Mouse (Mus musculus): ENCODE results near the gene Emilin2. TPM values are rescaled to one million over a fixed set of nuclear protein-coding genes. Genes with fewer than 3 reads are reported as not detected.

Gene Emilin2
- polyA plus RNA-seq, 1 experiment from 2014 or later: 1.4 TPM

DNA sequence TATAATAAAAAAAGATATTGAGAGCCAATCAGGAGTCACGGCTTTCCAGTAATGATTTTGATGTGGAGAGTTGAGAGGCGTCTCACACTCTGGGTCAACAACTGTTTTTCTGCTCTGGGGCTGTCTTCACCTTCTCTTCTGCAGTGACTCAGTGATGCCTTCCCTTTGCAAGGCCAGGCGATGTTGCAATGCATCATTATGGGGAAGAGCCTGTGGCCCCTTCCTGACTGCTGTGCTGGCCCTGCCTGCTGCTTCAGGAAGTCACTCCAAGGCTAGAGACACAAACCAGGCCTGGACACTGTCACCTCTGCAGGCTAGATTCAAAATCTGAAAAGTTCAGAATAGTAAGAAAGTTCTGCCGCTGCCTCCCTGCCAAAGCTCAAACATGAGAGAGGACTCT is 11.9 kb downstream of the Emilin2 start:
- TF ChIP-seq CTCF (IDR thresholded peaks at IDR 0.05; ENCODE audit: low read depth) (no peak), EP300 (optimal IDR thresholded peaks at IDR 0.05) (no peak)
- Histone ChIP-seq H3K4me1 (replicated peaks; ENCODE audit: control insufficient read depth, insufficient read depth) (no peaks in the 10 kb centered on the region), H3K27ac (replicated peaks) (no peak overlapping the region), H3K27me3 (ENCODE audit: control insufficient read depth, insufficient read depth, low read length) (no peaks in the 10 kb centered on the region), H3K4me3 (ENCODE audit: low read depth, low read length) (no peak overlapping the region), H3K9me3 (ENCODE audit: control insufficient read depth, low read length) (no peaks in the 10 kb centered on the region), H3K36me3 (ENCODE audit: control insufficient read depth, insufficient read depth, low read length) (no peaks in the 10 kb centered on the region), H3K9ac (ENCODE audit: low read length) (no peak overlapping the region), H3K4me2 (replicated peaks; ENCODE audit: low read depth) (no peak overlapping the region)
- no peak for ATAC-seq (ENCODE audit: low FRiP score, low TSS enrichment)
- DNase-seq (ENCODE audit: low spot score): no peak
- WGBS: 85% methylated on average over 4 of the region's 4 CpGs

DNA sequence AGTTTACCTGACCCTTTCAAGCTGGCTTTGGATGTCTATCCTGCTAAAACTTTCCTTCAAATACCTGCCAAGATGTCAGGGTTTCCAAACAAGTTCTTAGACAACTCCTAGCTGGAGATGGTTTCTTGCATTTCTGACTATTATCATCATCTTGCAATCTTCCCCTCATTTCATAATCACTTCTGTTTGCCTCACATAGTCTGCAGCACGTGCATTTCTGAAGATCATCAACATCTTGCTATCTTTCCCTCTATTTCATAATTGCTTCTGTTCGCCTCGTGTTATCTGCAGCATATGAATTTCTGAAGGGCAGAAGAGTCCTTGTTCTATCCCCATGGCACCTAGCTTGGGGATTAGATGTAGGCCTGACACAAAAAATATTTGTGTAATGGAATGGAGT is 17.2 kb downstream of the Emilin2 start:
- Histone ChIP-seq H3K27ac (replicated peaks) (no peak overlapping the region), H3K4me1 (replicated peaks; ENCODE audit: control insufficient read depth, insufficient read depth) (no peaks in the 10 kb centered on the region), H3K4me2 (replicated peaks; ENCODE audit: low read depth) (no peak overlapping the region), H3K36me3 (ENCODE audit: control insufficient read depth, insufficient read depth, low read length) (no peaks in the 10 kb centered on the region), H3K9me3 (ENCODE audit: control insufficient read depth, low read length) (no peaks in the 10 kb centered on the region), H3K27me3 (ENCODE audit: control insufficient read depth, insufficient read depth, low read length) (no peaks in the 10 kb centered on the region), H3K9ac (ENCODE audit: low read length) (no peak overlapping the region), H3K4me3 (ENCODE audit: low read depth, low read length) (no peak overlapping the region)
- TF ChIP-seq CTCF (IDR thresholded peaks at IDR 0.05; ENCODE audit: low read depth) (no peak), EP300 (optimal IDR thresholded peaks at IDR 0.05) (no peak)
- 73% methylated on average over 3 of the region's 3 CpGs for WGBS
- no peak for DNase-seq (ENCODE audit: low spot score)
- ATAC-seq (ENCODE audit: low FRiP score, low TSS enrichment): no peak

DNA sequence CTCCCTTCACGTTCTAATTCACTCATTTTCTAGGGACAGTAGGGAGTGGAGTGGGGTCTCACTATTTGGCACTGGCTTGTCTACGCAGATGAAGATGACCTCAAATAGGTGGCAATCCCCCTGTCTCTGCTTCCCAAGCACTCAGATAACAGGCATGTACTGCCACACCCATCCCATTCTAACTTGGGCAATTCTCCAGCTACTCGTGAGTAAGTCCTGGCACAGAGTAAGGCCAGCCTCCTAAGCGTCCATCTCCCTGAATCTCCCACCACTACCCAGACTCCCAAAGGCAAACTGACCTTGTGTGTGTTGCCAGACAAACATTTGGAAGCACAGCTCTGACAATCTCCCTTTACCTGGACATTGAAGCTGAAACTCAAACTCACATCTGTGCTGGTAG is 18.9 kb downstream of the Emilin2 start:
- Histone ChIP-seq H3K4me3 (ENCODE audit: low read depth, low read length) (no peak overlapping the region), H3K27ac (replicated peaks) (no peak overlapping the region), H3K36me3 (ENCODE audit: control insufficient read depth, insufficient read depth, low read length) (no peaks in the 10 kb centered on the region), H3K4me2 (replicated peaks; ENCODE audit: low read depth) (no peak overlapping the region), H3K9me3 (ENCODE audit: control insufficient read depth, low read length) (no peaks in the 10 kb centered on the region), H3K4me1 (replicated peaks; ENCODE audit: control insufficient read depth, insufficient read depth) (no peaks in the 10 kb centered on the region), H3K27me3 (ENCODE audit: control insufficient read depth, insufficient read depth, low read length) (no peaks in the 10 kb centered on the region), H3K9ac (ENCODE audit: low read length) (no peak overlapping the region)
- TF ChIP-seq EP300 (optimal IDR thresholded peaks at IDR 0.05): no peak
- no peak for TF ChIP-seq CTCF (IDR thresholded peaks at IDR 0.05; ENCODE audit: low read depth)
- WGBS: 39% methylated on average over 4 of the region's 4 CpGs
- ATAC-seq (ENCODE audit: low FRiP score, low TSS enrichment) (no peak), DNase-seq (ENCODE audit: low spot score) (no peak)

DNA sequence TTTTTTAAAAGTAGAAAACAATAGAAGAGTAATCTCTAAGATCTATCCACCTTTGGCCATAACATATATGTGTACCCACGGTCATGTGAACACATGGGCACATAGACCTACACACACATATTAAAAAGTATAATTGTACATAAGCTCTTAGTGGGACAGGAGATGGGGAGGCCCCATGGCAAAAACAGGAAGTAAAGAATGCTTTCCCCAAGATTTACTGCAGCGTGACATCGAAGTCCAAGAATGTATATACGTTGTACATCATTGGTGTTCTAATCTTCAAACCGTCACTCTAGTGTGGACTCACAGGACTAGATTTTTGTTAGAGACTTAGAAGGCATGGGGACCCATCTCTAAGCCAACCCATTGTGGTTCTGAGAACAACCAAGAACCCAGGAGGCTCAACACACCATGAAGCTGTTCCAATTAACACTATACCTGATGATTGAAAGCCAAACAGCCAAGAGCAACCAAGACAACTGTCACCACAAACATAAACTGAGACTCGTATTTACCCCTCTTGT is 19.8 kb downstream of the Emilin2 start:
- TF ChIP-seq CTCF (IDR thresholded peaks at IDR 0.05; ENCODE audit: low read depth): no peak
- Histone ChIP-seq H3K4me1 (replicated peaks; ENCODE audit: control insufficient read depth, insufficient read depth) (no peaks in the 10 kb centered on the region), H3K36me3 (ENCODE audit: control insufficient read depth, insufficient read depth, low read length) (no peaks in the 10 kb centered on the region), H3K9ac (ENCODE audit: low read length) (no peak overlapping the region), H3K9me3 (ENCODE audit: control insufficient read depth, low read length) (no peaks in the 10 kb centered on the region), H3K27ac (replicated peaks) (no peak overlapping the region), H3K4me3 (ENCODE audit: low read depth, low read length) (no peak overlapping the region), H3K4me2 (replicated peaks; ENCODE audit: low read depth) (no peak overlapping the region), H3K27me3 (ENCODE audit: control insufficient read depth, insufficient read depth, low read length) (no peaks in the 10 kb centered on the region)
- 85% methylated on average over 6 of the region's 6 CpGs for WGBS
- ATAC-seq (ENCODE audit: low FRiP score, low TSS enrichment) (no peak), DNase-seq (ENCODE audit: low spot score) (no peak)

DNA sequence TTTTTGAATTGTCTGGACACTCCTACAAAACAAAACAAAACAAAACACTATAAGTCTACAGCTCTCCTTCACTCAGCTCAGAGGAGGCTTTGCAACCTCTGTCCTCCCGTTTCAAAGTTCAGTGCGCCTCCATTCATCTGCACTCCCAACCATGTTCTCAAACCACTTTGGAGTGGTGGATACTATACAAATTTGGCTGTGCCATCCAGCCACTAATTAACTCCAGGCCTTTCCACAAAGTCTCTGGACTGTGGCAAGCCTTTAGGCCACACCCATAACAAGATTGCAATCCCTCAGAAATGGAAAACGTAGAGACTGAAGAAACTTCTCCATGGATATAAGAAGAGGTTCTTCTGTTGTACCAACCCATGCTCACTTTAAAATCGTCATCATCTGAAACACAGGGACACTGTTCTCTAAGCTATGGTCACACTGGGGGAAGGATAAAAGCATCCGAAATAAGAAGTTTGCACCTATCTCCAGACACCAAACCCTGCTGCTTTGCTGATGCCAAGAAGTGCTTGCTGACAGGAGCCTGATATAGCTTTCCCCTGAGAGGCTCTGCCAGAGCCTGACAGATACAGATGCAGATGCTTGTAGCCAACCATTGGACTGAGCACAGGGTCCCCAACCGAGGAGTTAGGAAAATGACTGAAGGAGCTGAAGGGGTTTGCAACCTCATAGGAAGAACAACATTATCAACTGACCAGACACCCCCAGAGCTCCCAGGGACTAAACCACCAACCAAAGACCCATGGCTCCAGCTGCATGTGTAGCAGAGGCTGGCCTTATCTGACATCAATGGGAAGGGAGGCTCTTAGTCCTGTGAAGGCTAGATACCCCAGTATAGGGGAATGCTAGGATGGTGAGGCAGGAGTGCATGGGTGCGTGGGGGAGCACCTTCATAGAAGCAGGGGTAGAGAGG is 21.0 kb downstream of the Emilin2 start:
- Histone ChIP-seq H3K4me2 (replicated peaks; ENCODE audit: low read depth) (no peak overlapping the region), H3K4me1 (replicated peaks; ENCODE audit: control insufficient read depth, insufficient read depth) (no peaks in the 10 kb centered on the region), H3K4me3 (ENCODE audit: low read depth, low read length) (no peak overlapping the region), H3K9me3 (ENCODE audit: control insufficient read depth, low read length) (no peaks in the 10 kb centered on the region), H3K9ac (ENCODE audit: low read length) (no peak overlapping the region), H3K36me3 (ENCODE audit: control insufficient read depth, insufficient read depth, low read length) (no peaks in the 10 kb centered on the region), H3K27me3 (ENCODE audit: control insufficient read depth, insufficient read depth, low read length) (no peaks in the 10 kb centered on the region), H3K27ac (replicated peaks) (no peak overlapping the region)
- ATAC-seq (ENCODE audit: low FRiP score, low TSS enrichment) (no peak), DNase-seq (ENCODE audit: low spot score) (no peak)
- WGBS: 76% methylated on average over 7 of the region's 7 CpGs
- TF ChIP-seq EP300 (optimal IDR thresholded peaks at IDR 0.05) (no peak), CTCF (IDR thresholded peaks at IDR 0.05; ENCODE audit: low read depth) (no peak)

DNA sequence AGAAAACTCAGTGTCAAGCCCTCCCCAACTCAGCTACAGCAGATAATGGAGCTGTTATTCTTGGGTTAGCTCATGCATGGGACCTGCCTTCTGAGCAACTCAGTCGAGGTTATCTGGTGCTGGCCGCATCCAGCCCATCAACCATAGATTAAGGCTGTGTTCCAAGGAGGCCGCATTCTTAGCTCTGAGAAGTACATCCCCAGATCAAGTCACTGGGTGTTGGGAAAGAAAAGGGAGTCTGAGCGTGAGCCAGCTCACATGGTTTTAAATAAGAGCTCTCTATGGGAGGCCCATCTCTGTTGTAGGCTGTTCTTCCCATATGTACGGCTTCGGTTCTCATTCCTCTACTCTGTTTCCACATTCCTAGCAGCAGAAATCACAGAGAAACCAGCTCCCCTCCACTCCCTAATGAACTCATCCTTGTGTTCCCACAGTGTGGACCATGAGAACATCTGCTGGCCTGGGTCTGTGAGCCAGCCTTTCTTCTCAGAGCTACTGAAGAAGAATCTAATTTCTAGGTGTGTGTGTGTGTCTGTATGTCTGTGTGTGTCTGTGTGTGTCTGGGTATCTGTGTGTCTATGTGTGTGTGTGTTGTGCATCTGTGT is 22.1 kb downstream of the Emilin2 start:
- no peak overlapping the region for H3K4me3 ChIP-seq (ENCODE audit: low read depth, low read length)
- no peaks in the 10 kb centered on the region for H3K4me1 ChIP-seq (replicated peaks; ENCODE audit: control insufficient read depth, insufficient read depth)
- WGBS: 65% methylated on average over 6 of the region's 6 CpGs
- H3K9ac ChIP-seq (ENCODE audit: low read length): no peak overlapping the region
- H3K36me3 ChIP-seq (ENCODE audit: control insufficient read depth, insufficient read depth, low read length): no peaks in the 10 kb centered on the region
- H3K27me3 ChIP-seq (ENCODE audit: control insufficient read depth, insufficient read depth, low read length): no peaks in the 10 kb centered on the region
- H3K27ac ChIP-seq (replicated peaks): 0 out of 2 replicates have a peak overlapping the region, but pooled peaks have one; percentile 8
- no peak overlapping the region for H3K4me2 ChIP-seq (replicated peaks; ENCODE audit: low read depth)
- H3K9me3 ChIP-seq (ENCODE audit: control insufficient read depth, low read length): no peaks in the 10 kb centered on the region
- DNase-seq (ENCODE audit: low spot score) (no peak), ATAC-seq (ENCODE audit: low FRiP score, low TSS enrichment) (peak; percentile 48; the same call in 1 of the 2 replicates)
- no peak for TF ChIP-seq EP300 (optimal IDR thresholded peaks at IDR 0.05)
- TF ChIP-seq CTCF (IDR thresholded peaks at IDR 0.05; ENCODE audit: low read depth): no peak
